Comparison of ENCODE assay signal across 9 mouse cellular contexts in the genomic region with DNA sequence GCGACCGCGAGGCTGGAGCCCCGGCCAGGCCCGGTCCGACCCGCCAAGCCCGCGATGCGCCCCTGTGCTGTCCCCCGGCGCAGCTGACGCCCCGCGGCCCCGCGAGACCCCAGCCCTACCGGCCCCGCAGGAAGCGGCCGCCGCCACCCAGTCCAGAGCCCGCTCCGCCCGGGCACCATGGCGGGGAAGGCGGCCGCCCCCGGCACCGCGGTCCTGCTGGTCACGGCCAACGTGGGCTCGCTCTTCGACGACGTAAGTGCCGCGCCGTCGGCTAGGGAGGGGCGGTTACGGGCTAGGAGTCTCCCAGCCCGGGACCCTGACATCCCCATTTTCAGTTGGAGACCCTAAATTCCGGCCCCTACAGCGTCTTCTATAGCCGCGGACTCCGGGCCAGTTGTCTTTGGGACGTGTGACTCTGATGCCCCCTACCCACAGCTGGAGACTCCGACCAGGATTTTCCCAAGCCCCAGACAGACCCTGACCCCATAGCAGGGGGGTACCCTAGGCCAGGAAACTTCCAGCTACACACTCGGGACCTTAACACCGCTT. TPM values are rescaled to one million over a fixed set of nuclear protein-coding genes. Genes with fewer than 3 reads are reported as not detected.
A peak's percentile ranks its signal among the peaks of the same experiment; 100 is the strongest.
DNase-seq lines count a peak whose midpoint lies in the region; ATAC-seq and TF ChIP-seq lines count a peak whose summit lies in the region.
"Had no signal": no experiment of that assay in that cellular context is flagged by ENCODE, and none has a peak within 500 bp of the region (broad histone marks: within the 10 kb centered on the region; RNA-seq: fewer than 3 reads in every experiment).

No protein-coding gene starts in this region.

- H3K27ac ChIP-seq in cerebellum, adult 2 months (ENCODE audit: insufficient read depth, low read length) = peak overlapping the region; percentile 95
- peak overlapping the region; percentile 61 for H3K27ac ChIP-seq in hindbrain, embryonic 15.5 days (replicated peaks)
- peak overlapping the region; percentile 85 for H3K27ac ChIP-seq in lung, embryonic 16.5 days (ENCODE audit: low read length)

- peaks cover 49% of the 10 kb centered on the region for H3K4me1 ChIP-seq in cerebellum, adult 2 months (ENCODE audit: control insufficient read depth, insufficient read depth, low read length)
- peaks cover 47% of the 10 kb centered on the region for H3K4me1 ChIP-seq in hindbrain, embryonic 15.5 days (replicated peaks)
- peaks cover 53% of the 10 kb centered on the region for H3K4me1 ChIP-seq in lung, embryonic 16.5 days (replicated peaks; ENCODE audit: control insufficient read depth, insufficient read depth, low read length)

- H3K27me3 ChIP-seq in cerebellum, adult 2 months (ENCODE audit: control insufficient read depth, insufficient read depth, low read length) = no peaks in the 10 kb centered on the region
- no peaks in the 10 kb centered on the region for H3K27me3 ChIP-seq in C2C12 (ENCODE audit: control insufficient read depth, insufficient read depth, insufficient read length)
- no peaks in the 10 kb centered on the region for H3K27me3 ChIP-seq in hindbrain, embryonic 15.5 days
- H3K27me3 ChIP-seq in lung, embryonic 16.5 days (ENCODE audit: control insufficient read depth, insufficient read depth, low read depth, low read length) = no peaks in the 10 kb centered on the region
- H3K27me3 ChIP-seq: Patski had no signal

- no peaks in the 10 kb centered on the region for H3K36me3 ChIP-seq in C2C12 (ENCODE audit: control insufficient read depth, insufficient read depth)
- no peaks in the 10 kb centered on the region for H3K36me3 ChIP-seq in hindbrain, embryonic 15.5 days
- H3K36me3 ChIP-seq in lung, embryonic 16.5 days (ENCODE audit: control insufficient read depth, insufficient read depth, low read length) = no peaks in the 10 kb centered on the region

- peak overlapping the region; percentile 88 for H3K4me3 ChIP-seq in cerebellum, adult 2 months (replicated peaks; ENCODE audit: insufficient read depth, low read depth, low read length)
- H3K4me3 ChIP-seq in C2C12 (ENCODE audit: insufficient read depth, poor library complexity, severe bottlenecking) = peak overlapping the region; percentile 55
- H3K4me3 ChIP-seq in hindbrain, embryonic 15.5 days = peak overlapping the region; percentile 63
- peak overlapping the region; percentile 97 for H3K4me3 ChIP-seq in lung, embryonic 16.5 days (ENCODE audit: low read length)

- H3K9me3 ChIP-seq in hindbrain, embryonic 15.5 days = no peaks in the 10 kb centered on the region
- H3K9me3 ChIP-seq in lung, embryonic 16.5 days (ENCODE audit: control insufficient read depth, low read length) = no peaks in the 10 kb centered on the region

- peaks cover 3% of the 10 kb centered on the region for H3K79me3 ChIP-seq in C2C12 (ENCODE audit: low read depth)

- DNase-seq in cerebellum, adult 2 months = peak; percentile 55 to 63
- DNase-seq in cerebellum, postnatal 25 days = no peak
- DNase-seq in embryo, embryonic 11 days = peak; percentile 72
- peak; percentile 34 for DNase-seq in testis, postnatal 14 days (ENCODE audit: low spot score)
- DNase-seq in gastrocnemius, postnatal 36 days = no peak

- H3ac ChIP-seq in C2C12 (ENCODE audit: control insufficient read depth, insufficient read length, low read depth) = peak overlapping the region; percentile 83

- WGBS in cerebellum, adult 2 months = under 1% methylated on average over 51 of the region's 53 CpGs
- WGBS in hindbrain, embryonic 15.5 days = under 1% methylated on average over 50 of the region's 53 CpGs
- 0% methylated on average over 41 of the region's 53 CpGs for WGBS in lung, embryonic 16.5 days

- H3K4me2 ChIP-seq in hindbrain, embryonic 15.5 days = peak overlapping the region; percentile 68
- peak overlapping the region; percentile 62 for H3K4me2 ChIP-seq in lung, embryonic 16.5 days (ENCODE audit: low read depth, low read length)

- no peak for ATAC-seq in hindbrain, embryonic 15.5 days (ENCODE audit: low FRiP score, low read depth)
- ATAC-seq in lung, embryonic 16.5 days (ENCODE audit: low read depth) = peak; percentile 42

- no peak for TF ChIP-seq CTCF in cerebellum, adult 2 months (IDR thresholded peaks at IDR 0.05; ENCODE audit: borderline replicate concordance, insufficient read depth, low read depth, low read length)
- TF ChIP-seq CTCF in C2C12 (IDR thresholded peaks at IDR 0.05; ENCODE audit: control insufficient read depth, insufficient read depth, insufficient read length) = no peak

- H3K9ac ChIP-seq in hindbrain, embryonic 15.5 days = peak overlapping the region; percentile 70
- peak overlapping the region; percentile 98 for H3K9ac ChIP-seq in lung, embryonic 16.5 days (ENCODE audit: low read length)

- peaks cover 20% of the 10 kb centered on the region for H3K79me2 ChIP-seq in C2C12 (ENCODE audit: control insufficient read depth, insufficient read depth)

- no peak for TF ChIP-seq POLR2A in cerebellum, adult 2 months (IDR thresholded peaks at IDR 0.05; ENCODE audit: borderline replicate concordance, insufficient read depth, low read length)

- intact Hi-C loops in gastrocnemius, postnatal 36 days (cut with DNase I) = loop anchor here (2.0 to 10.0 kb wide), 3 partner anchors 24 to 154 kb away; no protein-coding TSS in a partner anchor

TF ChIP-seq in C2C12, 6 proteins besides CTCF, POLR2A, EP300 and RAD21:
- TF ChIP-seq MYOD1 (IDR thresholded peaks at IDR 0.05; ENCODE audit: control insufficient read depth, insufficient read length, low read depth) (no peak), FOSL1 (IDR thresholded peaks at IDR 0.05; ENCODE audit: insufficient read depth, low read length, poor library complexity, severe bottlenecking) (no peak), USF1 (IDR thresholded peaks at IDR 0.05; ENCODE audit: low read depth) (no peak), CEBPB (IDR thresholded peaks at IDR 0.05; ENCODE audit: low read depth) (no peak), MAX (IDR thresholded peaks at IDR 0.05) (no peak), MYOG (IDR thresholded peaks at IDR 0.05; ENCODE audit: control insufficient read depth, extremely low read depth, insufficient read length) (no peak)

RNA-seq across cellular contexts. Expression of a gene that starts 0.4 kb away (rescaled TPM):
- 164 and 181 TPM in 2 replicates for polyA plus RNA-seq in cerebellum, adult 2 months (2012; rRNA removed)
- polyA plus RNA-seq in C2C12 (2012; fragmentation: generic; extraction: Trizol) = 22.7 TPM
- polyA plus RNA-seq in hindbrain, embryonic 15.5 days (2015; fragmentation: Nextera tagmentation; extraction: Ambion mirVana) = 21.1 and 24.6 TPM in 2 replicates
- 26.8 and 28.8 TPM in 2 replicates for polyA plus RNA-seq in lung, embryonic 16.5 days (2015; fragmentation: Nextera tagmentation; extraction: Ambion mirVana)
- total RNA-seq in gastrocnemius, postnatal 36 days (2021) = 10 to 100 TPM; 61.3 to 72.5 TPM

Comparison
In these comparisons a context has a peak if more than half of its experiments do, and no peak if none do; other contexts are left out.
1. DNase-seq: peak in cerebellum, adult 2 months (2 of 2), embryo, embryonic 11 days (single experiment) and testis, postnatal 14 days (single experiment); none in cerebellum, postnatal 25 days (0 of 2) and gastrocnemius, postnatal 36 days (0 of 2).
2. Peak in every context shown above with its lines, with median percentiles within 50 percentile points of each other: H3K27ac ChIP-seq and H3K4me3 ChIP-seq.